Mouse (Mus musculus) hindbrain, postnatal 0 days (tissue): ENCODE measurements at regions not wholly inside any gene's neighbourhood (a gene's known extent, or its start where the extent isn't known, plus 50 kb on each side); places are given as distances from the start of the nearest gene placed in this dataset.
A peak's percentile ranks its signal among the peaks of the same experiment; 100 is the strongest.

Experiments used
- ATAC-seq: fragments of 200-750 bp; cut with Nextera tagmentation; 2 replicates; pipeline ENCODE4 v1.8.0; 2017; ENCODE audit warnings: mild to moderate bottlenecking, moderate TSS enrichment, moderate library complexity
- DNase-seq: peaks from one replicate; pipeline ENCODE4 v3.0.0-alpha.2; 2015; ENCODE audit warnings: low spot score
- H3K27ac ChIP-seq: fragments of 300-500 bp; sonication (generic); 2 replicates; pipeline ENCODE4 v1.5.1; 2014; ENCODE audit warnings: mild to moderate bottlenecking
- H3K27me3 ChIP-seq: fragments of 300-500 bp; sonication (generic); 2 replicates; pipeline ENCODE4 v1.6.1; 2014; ENCODE audit warnings: low read length, mixed read lengths; ENCODE audit not compliant: insufficient read depth
- H3K36me3 ChIP-seq: fragments of 300-500 bp; sonication (generic); 2 replicates; pipeline ENCODE4 v1.6.1; 2014; ENCODE audit warnings: low read length, mixed read lengths; ENCODE audit not compliant: insufficient read depth
- H3K4me1 ChIP-seq: fragments of 300-500 bp; sonication (generic); 2 replicates; pipeline ENCODE4 v1.6.1; 2014; ENCODE audit warnings: antibody characterized with exemption, low read length, mixed read lengths; ENCODE audit not compliant: insufficient read depth
- H3K4me2 ChIP-seq: fragments of 300-500 bp; sonication (generic); 2 replicates; pipeline ENCODE4 v1.6.1; 2014; ENCODE audit warnings: low read depth, mild to moderate bottlenecking, low read length, moderate library complexity, mixed read lengths
- H3K4me3 ChIP-seq: fragments of 300-500 bp; sonication (generic); 2 replicates; pipeline ENCODE4 v1.5.1; 2014; ENCODE audit warnings: low read length
- H3K9ac ChIP-seq: fragments of 300-500 bp; sonication (generic); replicated peaks from 2 replicates; pipeline ENCODE4 v1.6.1; 2014; ENCODE audit warnings: mild to moderate bottlenecking, low read length, moderate library complexity, mixed read lengths
- H3K9me3 ChIP-seq: fragments of 300-500 bp; sonication (generic); 2 replicates; pipeline ENCODE4 v1.6.1; 2016; ENCODE audit warnings: low read length, mixed read lengths
- CTCF ChIP-seq: IDR thresholded peaks from 2 replicates; pipeline ENCODE4 v1.5.1; 2016; ENCODE audit warnings: antibody characterized with exemption, control low read depth, low read depth
- WGBS: fragments of 180-500 bp; shearing (Covaris S2); extraction: QIAGEN DNeasy Blood & Tissue Kit; methylation state at CpG from one replicate; pipeline ENCODE4 v1.1.7; 2014; 5-methylcytosine and 5-hydroxymethylcytosine counted together

DNA sequence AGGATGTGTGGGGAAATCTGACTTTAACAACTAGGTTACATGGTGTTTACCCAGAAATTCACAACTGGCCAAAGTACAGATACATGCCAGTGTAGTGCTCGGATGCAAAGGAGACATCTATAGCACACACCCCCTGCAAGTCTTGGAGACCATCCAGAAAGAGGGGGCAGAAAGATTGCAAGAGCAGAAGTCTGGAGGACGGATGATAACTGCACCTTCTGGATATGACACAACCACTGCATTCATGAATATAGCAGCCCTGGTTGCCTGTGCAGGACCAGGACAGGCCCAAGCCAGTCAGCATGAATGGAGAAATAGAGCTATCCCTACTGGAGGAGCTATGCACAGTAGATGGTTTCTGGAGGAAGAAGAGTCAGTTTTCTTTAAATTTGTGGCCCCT, 330.4 kb downstream of the Mex3b start:
- no peak overlapping the region for H3K4me2 ChIP-seq
- 54% methylated on average over 2 of the region's 2 CpGs for WGBS
- no peaks in the 10 kb centered on the region for H3K9me3 ChIP-seq
- DNase-seq (no peak), ATAC-seq (no peak)
- no peak overlapping the region for H3K4me3 ChIP-seq
- H3K36me3 ChIP-seq = no peaks in the 10 kb centered on the region
- no peak overlapping the region for H3K9ac ChIP-seq
- TF ChIP-seq CTCF = no peak
- H3K27ac ChIP-seq = no peak overlapping the region
- H3K27me3 ChIP-seq = no peaks in the 10 kb centered on the region
- H3K4me1 ChIP-seq = peaks cover 10% of the 10 kb centered on the region

DNA sequence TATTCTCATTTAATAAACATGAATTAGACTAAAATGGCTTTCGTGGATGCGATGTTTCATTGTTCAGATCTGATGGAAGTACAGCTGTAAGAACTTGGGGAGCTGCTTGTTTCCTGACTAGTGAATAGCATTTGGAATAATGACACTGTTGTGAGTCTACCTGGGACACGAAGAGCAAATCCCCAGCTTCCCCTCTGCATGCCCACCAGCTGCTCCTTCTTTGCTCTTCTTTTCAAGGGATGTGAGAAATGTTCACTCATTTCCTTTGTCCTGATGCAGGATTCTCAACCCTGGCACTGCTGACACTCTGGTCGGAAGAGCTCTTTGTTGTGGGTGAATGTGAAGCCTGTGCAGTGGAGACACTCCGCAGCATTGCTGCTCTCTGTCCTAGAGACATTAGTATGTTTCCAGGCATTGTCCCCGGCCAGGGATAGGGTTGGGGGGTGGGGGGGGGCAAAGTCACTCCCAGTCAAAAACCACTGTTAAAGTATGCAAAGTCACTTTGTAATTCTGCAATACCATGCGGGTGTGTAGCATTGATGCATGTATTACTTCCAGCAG, 334.1 kb downstream of the Mex3b start:
- H3K4me2 ChIP-seq = peak overlapping the region; percentile 55
- H3K4me1 ChIP-seq = peaks cover 31% of the 10 kb centered on the region
- H3K27me3 ChIP-seq = no peaks in the 10 kb centered on the region
- H3K27ac ChIP-seq = peak overlapping the region; percentile 89
- H3K4me3 ChIP-seq = no peak overlapping the region
- H3K36me3 ChIP-seq = no peaks in the 10 kb centered on the region
- no peak for TF ChIP-seq CTCF
- H3K9ac ChIP-seq = no peak overlapping the region
- ATAC-seq = peak; percentile 22
- 23% methylated on average over 7 of the region's 7 CpGs for WGBS
- DNase-seq = peak; percentile 12
- H3K9me3 ChIP-seq = no peaks in the 10 kb centered on the region

DNA sequence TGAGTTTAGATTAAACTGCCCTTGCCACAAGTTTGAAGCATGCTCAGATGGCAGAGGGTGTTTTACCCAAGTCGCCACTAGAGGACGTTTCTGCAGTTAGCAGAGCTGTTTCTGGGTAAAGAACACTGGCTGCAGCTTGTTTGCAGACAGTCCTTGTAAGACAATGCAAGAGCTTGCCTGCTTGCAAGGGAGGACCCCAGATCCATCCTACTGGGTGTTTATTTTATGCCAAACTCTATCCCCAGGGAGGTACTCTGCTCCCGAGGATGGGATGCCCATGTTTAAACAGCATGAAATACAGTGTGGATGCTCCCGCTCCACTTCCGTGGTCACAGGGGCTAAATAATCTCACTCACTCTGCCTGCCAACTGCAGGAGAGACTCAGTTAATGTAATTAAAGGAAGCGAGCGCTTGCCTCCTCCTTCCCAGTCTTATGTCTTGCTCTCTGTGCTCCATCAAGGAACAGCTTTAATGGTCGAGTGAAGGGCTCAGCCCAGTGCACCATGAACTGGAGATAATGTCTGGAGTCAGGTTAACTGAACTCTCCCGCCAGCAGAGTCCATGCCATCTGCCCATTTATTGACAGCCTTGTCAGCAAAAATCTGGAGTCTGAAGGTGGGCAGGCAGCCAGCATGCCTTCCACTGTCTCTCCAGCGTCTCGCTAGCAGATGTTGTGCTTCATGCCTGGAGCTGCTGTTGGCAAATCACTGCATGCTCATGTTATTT, 334.8 kb downstream of the Mex3b start:
- Histone ChIP-seq H3K9me3 (no peaks in the 10 kb centered on the region), H3K27me3 (no peaks in the 10 kb centered on the region), H3K9ac (peak overlapping the region; percentile 40; the same call in 1 of the 2 replicates), H3K36me3 (no peaks in the 10 kb centered on the region), H3K4me3 (peak overlapping the region; percentile 20), H3K4me1 (peaks cover 31% of the 10 kb centered on the region), H3K27ac (peak overlapping the region; percentile 89), H3K4me2 (peak overlapping the region; percentile 55)
- peak; percentile 90 for TF ChIP-seq CTCF
- ATAC-seq (peak; percentile 89), DNase-seq (peak; percentile 93)
- 2% methylated on average over 11 of the region's 11 CpGs for WGBS

DNA sequence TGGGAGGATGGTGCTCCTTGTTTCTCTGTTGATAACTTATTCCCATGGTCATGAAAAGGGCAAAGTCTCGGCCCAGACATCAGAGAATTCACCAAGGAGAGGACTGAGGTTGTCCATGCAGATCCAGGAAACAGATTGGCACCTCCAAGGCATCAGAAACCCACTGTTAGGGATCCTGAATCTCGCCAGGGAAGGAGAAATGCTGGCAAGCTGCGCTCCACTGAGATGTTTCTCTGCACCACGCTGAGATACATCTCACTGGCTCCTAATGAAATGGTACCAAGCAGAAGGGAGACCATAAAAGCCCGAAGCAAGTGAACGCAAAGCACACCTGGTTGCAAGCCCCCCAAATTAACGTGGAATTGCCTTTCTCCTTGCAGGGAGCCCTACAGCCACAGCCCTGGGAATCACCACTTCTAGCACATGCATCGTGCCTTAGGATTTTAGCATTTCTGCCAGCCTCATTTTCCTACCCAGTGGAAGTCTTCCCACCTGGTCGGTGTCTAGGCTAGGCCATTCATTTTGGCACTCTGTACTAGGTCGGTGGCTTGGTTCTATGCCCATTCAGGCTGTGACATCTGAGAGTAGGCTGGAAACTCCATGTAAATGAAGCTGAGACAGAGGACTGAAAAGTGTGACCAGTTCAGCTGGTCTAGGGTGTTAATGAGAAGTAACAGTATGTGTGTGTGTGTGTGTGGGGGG, 336.3 kb downstream of the Mex3b start:
- TF ChIP-seq CTCF = no peak
- ATAC-seq = peak; percentile 16; the same call in 1 of the 2 replicates
- Histone ChIP-seq H3K9ac (no peak overlapping the region), H3K27ac (peak overlapping the region; percentile 89), H3K4me1 (peaks cover 31% of the 10 kb centered on the region), H3K9me3 (no peaks in the 10 kb centered on the region), H3K4me3 (no peak overlapping the region), H3K4me2 (no peak overlapping the region), H3K27me3 (no peaks in the 10 kb centered on the region), H3K36me3 (no peaks in the 10 kb centered on the region)
- 38% methylated on average over 10 of the region's 10 CpGs for WGBS
- peak; percentile 67 for DNase-seq

DNA sequence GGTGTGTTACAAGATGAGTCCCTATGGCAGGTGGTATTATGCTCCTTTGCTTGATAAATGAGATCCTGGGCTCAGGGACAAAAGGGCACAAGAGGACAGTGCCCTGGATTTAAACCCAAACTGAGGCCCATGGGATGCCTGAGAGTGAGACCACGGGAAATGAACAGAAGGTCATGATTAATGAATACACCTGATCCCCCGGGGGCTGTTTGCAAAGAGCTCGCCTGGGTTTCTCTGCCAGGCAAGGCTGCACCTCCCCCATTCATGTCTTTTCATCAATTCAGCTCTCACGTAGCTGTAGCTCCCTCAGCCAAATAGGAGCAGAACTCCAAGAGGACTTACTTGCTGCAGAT, 336.9 kb downstream of the Mex3b start:
- ATAC-seq = no peak
- H3K36me3 ChIP-seq = no peaks in the 10 kb centered on the region
- peaks cover 31% of the 10 kb centered on the region for H3K4me1 ChIP-seq
- no peak overlapping the region for H3K9ac ChIP-seq
- peak overlapping the region; percentile 89 for H3K27ac ChIP-seq
- H3K9me3 ChIP-seq = no peaks in the 10 kb centered on the region
- H3K27me3 ChIP-seq = no peaks in the 10 kb centered on the region
- no peak for TF ChIP-seq CTCF
- H3K4me3 ChIP-seq = no peak overlapping the region
- 14% methylated on average over 4 of the region's 4 CpGs for WGBS
- DNase-seq = peak; percentile 70
- H3K4me2 ChIP-seq = no peak overlapping the region

DNA sequence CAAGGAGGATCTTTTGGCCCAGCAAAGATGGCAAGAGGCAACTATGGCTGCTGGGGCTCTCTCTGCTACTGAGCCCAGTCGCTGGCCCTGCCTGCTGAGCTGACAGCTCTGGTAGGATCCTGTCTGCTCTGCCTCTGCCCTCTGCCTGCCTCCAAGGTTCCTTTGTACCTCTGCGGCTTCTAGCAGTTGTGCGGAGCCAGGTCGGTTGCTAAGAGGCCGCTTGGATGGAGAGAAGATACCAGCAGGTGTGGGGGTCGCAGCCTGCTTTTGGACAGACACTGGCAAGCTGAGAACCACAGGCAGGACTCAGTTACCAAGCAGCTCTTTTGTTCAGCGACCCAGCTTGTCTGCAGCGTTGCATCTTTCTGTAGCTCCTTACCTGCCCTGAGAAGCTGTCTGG, 337.6 kb downstream of the Mex3b start:
- H3K9ac ChIP-seq = peak overlapping the region; percentile 18; the same call in 1 of the 2 replicates
- WGBS = 19% methylated on average over 8 of the region's 8 CpGs
- no peak overlapping the region for H3K4me2 ChIP-seq
- H3K4me1 ChIP-seq = peaks cover 31% of the 10 kb centered on the region
- DNase-seq (peak; percentile 42), ATAC-seq (no peak)
- H3K4me3 ChIP-seq = no peak overlapping the region
- peak overlapping the region; percentile 89 for H3K27ac ChIP-seq
- TF ChIP-seq CTCF = no peak
- H3K36me3 ChIP-seq = no peaks in the 10 kb centered on the region
- H3K27me3 ChIP-seq = no peaks in the 10 kb centered on the region
- no peaks in the 10 kb centered on the region for H3K9me3 ChIP-seq
